Mouse (Mus musculus) CD4-positive helper T cell, adult 2 months (primary cell): ENCODE data around the gene Prdx1.
"Not testable (repeated sequence)": the region's sequence is repeated elsewhere in the genome, so short reads cannot be mapped to it uniquely, and the experiment has no call there.

Experiments used
- DNase-seq: peaks from one replicate; pipeline ENCODE4 v3.0.0-alpha.2; 2012; ENCODE audit warnings: low read depth, missing footprints, low spot score

The Prdx1 gene

GRCm38 (mm10) chr4:116677808-116678207 is 7.5 kb upstream of the Prdx1 start:
- no peak for DNase-seq

GRCm38 (mm10) chr4:116679141-116679540 is 6.2 kb upstream of the Prdx1 start:
- no peak for DNase-seq

- DNase-seq: not testable (repeated sequence)
These were observed 4.8 kb upstream of the Prdx1 start for GRCm38 (mm10) chr4:116680521-116680920.

- no peak for DNase-seq
These were observed 1.4 kb upstream of the Prdx1 start for GRCm38 (mm10) chr4:116683957-116684356.

- DNase-seq: peak; percentile 13
These were observed 679 bp upstream of the Prdx1 start for GRCm38 (mm10) chr4:116684665-116685064.

- no peak for DNase-seq
These were observed 1.7 kb downstream of the Prdx1 start for GRCm38 (mm10) chr4:116687041-116687440.

- peak; percentile 17 for DNase-seq
These were observed 4.0 kb downstream of the Prdx1 start for GRCm38 (mm10) chr4:116689309-116689876.

- DNase-seq: no peak
These were observed 6.8 kb downstream of the Prdx1 start for GRCm38 (mm10) chr4:116692146-116692545.

- no peak for DNase-seq
These were observed 8.4 kb downstream of the Prdx1 start for GRCm38 (mm10) chr4:116693785-116694184.

- no peak for DNase-seq
These were observed 13.5 kb downstream of the Prdx1 start for GRCm38 (mm10) chr4:116698693-116699342.

- no peak for DNase-seq
These were observed 15.6 kb downstream of the Prdx1 start for GRCm38 (mm10) chr4:116700964-116701363.

- DNase-seq: peak; percentile 79
These were observed 18.5 kb downstream of the Prdx1 start for GRCm38 (mm10) chr4:116703804-116704203.

- no peak for DNase-seq
These were observed 22.3 kb downstream of the Prdx1 start for GRCm38 (mm10) chr4:116707666-116708065.

GRCm38 (mm10) chr4:116708201-116708764 is 22.9 kb downstream of the Prdx1 start, which contains the start of the genes Mmachc and Ccdc163:
Mmachc (minus strand) TSS chr4:116708406.
Ccdc163 (plus strand) TSS chr4:116708509.
- DNase-seq: peak; percentile 95

- peak; percentile 23 for DNase-seq
These were observed 23.5 kb downstream of the Prdx1 start for GRCm38 (mm10) chr4:116708791-116709390.

GRCm38 (mm10) chr4:116710154-116710553 is 24.8 kb downstream of the Prdx1 start:
- DNase-seq: no peak

- no peak for DNase-seq
These were observed 27.2 kb downstream of the Prdx1 start for GRCm38 (mm10) chr4:116712536-116712935.

GRCm38 (mm10) chr4:116719396-116719795 is 34.1 kb downstream of the Prdx1 start:
- peak; percentile 82 for DNase-seq

- peak; percentile 96 for DNase-seq
These were observed 35.2 kb downstream of the Prdx1 start, which contains the start of gene Tesk2 for GRCm38 (mm10) chr4:116720343-116721097. Tesk2 (plus strand) TSS chr4:116720948.

GRCm38 (mm10) chr4:116721098-116721628 is 35.8 kb downstream of the Prdx1 start:
- DNase-seq: no peak

GRCm38 (mm10) chr4:116722230-116722629 is 36.9 kb downstream of the Prdx1 start:
- no peak for DNase-seq
